19 mouse cellular contexts compared by ENCODE assay signal in the genomic region with DNA sequence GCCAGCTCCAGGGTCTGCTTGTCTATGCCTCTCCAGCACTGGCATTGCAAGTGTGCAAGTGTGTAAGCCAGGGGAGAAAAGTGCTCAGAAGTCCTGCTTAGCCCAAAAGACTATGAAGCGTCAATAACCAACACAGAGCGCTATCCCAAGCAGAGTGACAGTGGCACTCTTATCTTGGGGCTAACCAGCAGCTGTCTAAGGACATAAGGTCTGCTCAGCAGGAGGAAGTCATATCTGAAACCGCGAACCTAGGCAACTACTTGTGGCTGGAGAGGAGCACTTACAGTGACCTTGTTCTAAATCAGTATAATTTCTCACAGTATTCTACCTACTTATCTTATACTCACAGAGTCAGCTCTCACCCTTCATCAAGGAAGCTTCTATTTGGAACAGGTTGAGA.
"Had no signal": no experiment of that assay in that cellular context is flagged by ENCODE, and none has a peak within 500 bp of the region (broad histone marks: within the 10 kb centered on the region; RNA-seq: fewer than 3 reads in every experiment).

No protein-coding gene starts in this region.

- H3K27me3 ChIP-seq: lung, embryonic 15.5 days; midbrain, embryonic 12.5 days; midbrain, embryonic 15.5 days; neural tube, embryonic 12.5 days; neural tube, embryonic 15.5 days had no signal

- H3K27ac ChIP-seq: kidney, postnatal 0 days; left cerebral cortex, adult 2 months; lung, embryonic 15.5 days; midbrain, embryonic 12.5 days; midbrain, embryonic 15.5 days; neural tube, embryonic 12.5 days; neural tube, embryonic 15.5 days had no signal

- H3K4me2 ChIP-seq: lung, embryonic 15.5 days; midbrain, embryonic 12.5 days; midbrain, embryonic 15.5 days; neural tube, embryonic 12.5 days; neural tube, embryonic 15.5 days had no signal

- H3K4me3 ChIP-seq: left cerebral cortex, adult 2 months; lung, embryonic 15.5 days; midbrain, embryonic 12.5 days; midbrain, embryonic 15.5 days; neural tube, embryonic 12.5 days; neural tube, embryonic 15.5 days had no signal

- H3K9ac ChIP-seq: lung, embryonic 15.5 days; midbrain, embryonic 12.5 days; midbrain, embryonic 15.5 days; neural tube, embryonic 12.5 days; neural tube, embryonic 15.5 days had no signal

- ATAC-seq: intestine, postnatal 0 days; midbrain, embryonic 15.5 days had no signal

- DNase-seq: kidney, adult 2 months; kidney, postnatal 36 days; layer of hippocampus, postnatal 36 days; lung, adult 18-20 months; lung, postnatal 10 days; lung, postnatal 36 days; right cerebral cortex, adult 18-20 months; right cerebral cortex, postnatal 25 days; thymus, adult 18-20 months; thymus, postnatal 14 days; thymus, postnatal 4 days had no signal

- H3K9me3 ChIP-seq: lung, embryonic 15.5 days; midbrain, embryonic 12.5 days; midbrain, embryonic 15.5 days; neural tube, embryonic 12.5 days; neural tube, embryonic 15.5 days had no signal

- H3K4me1 ChIP-seq: lung, embryonic 15.5 days; midbrain, embryonic 12.5 days; midbrain, embryonic 15.5 days; neural tube, embryonic 12.5 days; neural tube, embryonic 15.5 days had no signal

- H3K36me3 ChIP-seq: lung, embryonic 15.5 days; midbrain, embryonic 12.5 days; midbrain, embryonic 15.5 days; neural tube, embryonic 12.5 days; neural tube, embryonic 15.5 days had no signal
